Mouse (Mus musculus): ENCODE results near the gene Gm10226. TPM values are rescaled to one million over a fixed set of nuclear protein-coding genes. Genes with fewer than 3 reads are reported as not detected.
"Not testable (repeated sequence)": the region's sequence is repeated elsewhere in the genome, so short reads cannot be mapped to it uniquely, and the experiment has no call there.

Gm10226 gene
- total RNA-seq, 1 experiment = not detected

DNA sequence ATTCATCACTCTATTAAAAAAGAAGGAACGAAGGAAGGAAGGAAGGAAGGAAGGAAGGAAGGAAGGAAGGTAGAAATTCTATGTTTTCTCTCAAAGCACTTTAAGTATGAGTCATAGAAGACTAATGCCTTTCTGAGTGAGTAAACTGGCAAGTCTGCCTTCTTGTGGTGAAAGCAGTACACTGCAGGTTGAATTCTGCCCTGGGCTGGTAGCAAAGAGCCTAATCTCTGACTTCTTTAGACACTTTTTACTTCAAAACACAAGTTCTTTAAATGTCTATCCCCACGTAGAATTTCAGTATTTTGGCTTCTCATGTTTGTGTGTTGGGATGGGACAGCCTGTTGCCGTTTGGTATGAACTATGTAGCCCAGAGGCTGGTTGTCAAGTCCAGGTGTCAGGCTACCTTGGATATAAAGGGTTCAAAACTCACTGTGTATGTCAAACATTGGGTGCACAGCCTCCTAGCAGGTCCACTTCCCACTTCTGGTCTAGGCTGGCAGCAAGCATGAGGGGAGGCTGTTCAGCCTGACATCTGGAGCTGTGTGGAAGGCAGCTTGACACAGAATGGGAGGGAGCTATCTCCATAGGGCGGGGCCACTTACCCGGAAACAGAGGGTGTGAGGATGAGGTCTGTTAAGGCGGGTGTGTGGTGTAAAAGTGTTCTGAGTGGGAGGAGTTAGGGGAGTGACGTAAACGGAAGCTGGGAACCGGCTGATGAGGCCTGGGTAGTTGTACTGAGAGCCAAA is 12.2 kb upstream of the Gm10226 start:
- H3K4me3 ChIP-seq (ENCODE audit: insufficient read depth in 1 of 2, low read depth in 1 of 2, low read length in 2 of 2, poor library complexity in 1 of 2, severe bottlenecking in 1 of 2) = peak overlapping the region; percentile 76 to 90
- no peaks in the 10 kb centered on the region for H3K4me1 ChIP-seq (ENCODE audit: control insufficient read depth in 2 of 2, insufficient read depth in 2 of 2, low read length in 2 of 2, poor library complexity in 1 of 2)
- TF ChIP-seq HCFC1 (IDR thresholded peaks at IDR 0.05; ENCODE audit: borderline replicate concordance, insufficient read depth, low read length) = no peak
- no peak for TF ChIP-seq CHD2 (IDR thresholded peaks at IDR 0.05; ENCODE audit: low read depth, low read length)
- TF ChIP-seq ZNF384 (IDR thresholded peaks at IDR 0.05; ENCODE audit: low read depth, low read length) = no peak
- TF ChIP-seq ZC3H11A (IDR thresholded peaks at IDR 0.05; ENCODE audit: borderline replicate concordance, low read depth, low read length) = no peak
- TF ChIP-seq MAFK (IDR thresholded peaks at IDR 0.05; ENCODE audit: insufficient read depth, low read depth, low read length) = no peak
- DNase-seq (ENCODE audit: low read depth, low spot score) = peak; percentile 92
- in situ Hi-C loops (cut with MboI; ENCODE audit: low sequenced_read_pairs in 2 of 2, unreplicated experiment in 2 of 2) = no loop called here
- no peaks in the 10 kb centered on the region for H3K36me3 ChIP-seq (ENCODE audit: control insufficient read depth, insufficient read depth, low read length, poor library complexity, severe bottlenecking)
- no peaks in the 10 kb centered on the region for H3K9me3 ChIP-seq (ENCODE audit: control insufficient read depth, insufficient read depth, low read depth, low read length)
- H3K27ac ChIP-seq (ENCODE audit: insufficient read depth, low read depth, low read length, poor library complexity, severe bottlenecking) = no peak overlapping the region
- peak overlapping the region; percentile 32; the same call in 1 of the 2 replicates for H3K9ac ChIP-seq (ENCODE audit: insufficient read depth, low read depth, low read length, poor library complexity, severe bottlenecking)

GRCm38 (mm10) chr17:21680019-21680376 is 11.7 kb upstream of the Gm10226 start:
- H3K36me3 ChIP-seq (ENCODE audit: control insufficient read depth, insufficient read depth, low read length, poor library complexity, severe bottlenecking); DNase-seq (ENCODE audit: low read depth, low spot score); H3K27ac ChIP-seq (ENCODE audit: insufficient read depth, low read depth, low read length, poor library complexity, severe bottlenecking); in situ Hi-C loops (cut with MboI; ENCODE audit: low sequenced_read_pairs in 2 of 2, unreplicated experiment in 2 of 2); H3K9me3 ChIP-seq (ENCODE audit: control insufficient read depth, insufficient read depth, low read depth, low read length); H3K4me1 ChIP-seq (ENCODE audit: control insufficient read depth in 2 of 2, insufficient read depth in 2 of 2, low read length in 2 of 2, poor library complexity in 1 of 2): not testable (repeated sequence)
- peak overlapping the region; percentile 76 to 90 for H3K4me3 ChIP-seq (ENCODE audit: insufficient read depth in 1 of 2, low read depth in 1 of 2, low read length in 2 of 2, poor library complexity in 1 of 2, severe bottlenecking in 1 of 2)
- H3K9ac ChIP-seq (ENCODE audit: insufficient read depth, low read depth, low read length, poor library complexity, severe bottlenecking) = peak overlapping the region; percentile 32; the same call in 1 of the 2 replicates

GRCm38 (mm10) chr17:21693342-21693741 is 1.7 kb downstream of the Gm10226 start:
- DNase-seq (ENCODE audit: low read depth, low spot score) = no peak
- H3K27ac ChIP-seq (ENCODE audit: insufficient read depth, low read depth, low read length, poor library complexity, severe bottlenecking) = no peak overlapping the region
- H3K9ac ChIP-seq (ENCODE audit: insufficient read depth, low read depth, low read length, poor library complexity, severe bottlenecking) = no peak overlapping the region
- H3K9me3 ChIP-seq (ENCODE audit: control insufficient read depth, insufficient read depth, low read depth, low read length) = no peaks in the 10 kb centered on the region
- no peak overlapping the region for H3K4me3 ChIP-seq (ENCODE audit: insufficient read depth in 1 of 2, low read depth in 1 of 2, low read length in 2 of 2, poor library complexity in 1 of 2, severe bottlenecking in 1 of 2)
- H3K4me1 ChIP-seq (ENCODE audit: control insufficient read depth in 2 of 2, insufficient read depth in 2 of 2, low read length in 2 of 2, poor library complexity in 1 of 2) = no peaks in the 10 kb centered on the region
- in situ Hi-C loops (cut with MboI; ENCODE audit: low sequenced_read_pairs in 2 of 2, unreplicated experiment in 2 of 2) = no loop called here
- H3K36me3 ChIP-seq (ENCODE audit: control insufficient read depth, insufficient read depth, low read length, poor library complexity, severe bottlenecking) = no peaks in the 10 kb centered on the region
- no peak for TF ChIP-seq ZNF384 (IDR thresholded peaks at IDR 0.05; ENCODE audit: low read depth, low read length)
- TF ChIP-seq HCFC1 (IDR thresholded peaks at IDR 0.05; ENCODE audit: borderline replicate concordance, insufficient read depth, low read length) = no peak
- TF ChIP-seq ZC3H11A (IDR thresholded peaks at IDR 0.05; ENCODE audit: borderline replicate concordance, low read depth, low read length) = no peak
- TF ChIP-seq CHD2 (IDR thresholded peaks at IDR 0.05; ENCODE audit: low read depth, low read length) = no peak
- TF ChIP-seq MAFK (IDR thresholded peaks at IDR 0.05; ENCODE audit: insufficient read depth, low read depth, low read length) = no peak

DNA sequence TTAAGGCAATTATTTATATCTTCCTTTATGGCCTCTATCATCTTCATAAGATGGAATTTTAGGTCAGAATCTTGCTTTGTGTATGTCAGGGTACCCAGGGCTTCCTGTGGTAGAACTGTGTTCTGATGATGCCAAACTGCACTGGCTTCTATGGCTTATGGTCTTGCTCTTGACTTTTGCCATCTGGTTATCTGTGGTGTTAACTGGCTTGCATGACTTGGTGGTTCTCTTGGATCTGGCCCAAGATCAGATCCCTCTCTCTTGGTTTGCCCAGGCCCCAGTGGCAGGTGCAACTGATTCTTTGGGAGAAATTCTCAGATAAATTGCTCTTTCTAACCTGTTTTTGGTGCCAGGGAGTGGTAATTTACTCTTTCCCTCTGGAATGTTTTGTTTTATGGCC is 4.4 kb downstream of the Gm10226 start:
- DNase-seq (ENCODE audit: low read depth, low spot score) = no peak
- Histone ChIP-seq H3K36me3 (ENCODE audit: control insufficient read depth, insufficient read depth, low read length, poor library complexity, severe bottlenecking) (no peaks in the 10 kb centered on the region), H3K27ac (ENCODE audit: insufficient read depth, low read depth, low read length, poor library complexity, severe bottlenecking) (no peak overlapping the region), H3K4me3 (ENCODE audit: insufficient read depth in 1 of 2, low read depth in 1 of 2, low read length in 2 of 2, poor library complexity in 1 of 2, severe bottlenecking in 1 of 2) (no peak overlapping the region), H3K9me3 (ENCODE audit: control insufficient read depth, insufficient read depth, low read depth, low read length) (no peaks in the 10 kb centered on the region), H3K4me1 (ENCODE audit: control insufficient read depth in 2 of 2, insufficient read depth in 2 of 2, low read length in 2 of 2, poor library complexity in 1 of 2) (no peaks in the 10 kb centered on the region), H3K9ac (ENCODE audit: insufficient read depth, low read depth, low read length, poor library complexity, severe bottlenecking) (no peak overlapping the region)
- in situ Hi-C loops (cut with MboI; ENCODE audit: low sequenced_read_pairs in 2 of 2, unreplicated experiment in 2 of 2) = no loop called here
- TF ChIP-seq ZNF384 (IDR thresholded peaks at IDR 0.05; ENCODE audit: low read depth, low read length) (no peak), CHD2 (IDR thresholded peaks at IDR 0.05; ENCODE audit: low read depth, low read length) (no peak), ZC3H11A (IDR thresholded peaks at IDR 0.05; ENCODE audit: borderline replicate concordance, low read depth, low read length) (no peak), HCFC1 (IDR thresholded peaks at IDR 0.05; ENCODE audit: borderline replicate concordance, insufficient read depth, low read length) (no peak), MAFK (IDR thresholded peaks at IDR 0.05; ENCODE audit: insufficient read depth, low read depth, low read length) (no peak)
